Mouse (Mus musculus): ENCODE measurements at regions not wholly inside any gene's neighbourhood (a gene's known extent, or its start where the extent isn't known, plus 50 kb on each side); places are given as distances from the start of the nearest gene placed in this dataset.
A peak's percentile ranks its signal among the peaks of the same experiment; 100 is the strongest.

GRCm38 (mm10) chr3:123806050-123806449 is 115.4 kb upstream of the Ndst3 start:
- TF ChIP-seq CTCF (conservative IDR thresholded peaks at IDR 0.05; ENCODE audit: low read length), result peak; percentile 32
- no peak for TF ChIP-seq POU5F1 (IDR thresholded peaks at IDR 0.05; ENCODE audit: borderline replicate concordance, low read length)
